Mouse (Mus musculus) liver, postnatal 0 days (tissue): ENCODE measurements around the gene Hist1h3b. TPM values are rescaled to one million over a fixed set of nuclear protein-coding genes. Genes with fewer than 3 reads are reported as not detected.

Experiments
- ATAC-seq: fragments of 200-750 bp; cut with Nextera tagmentation; 2 replicates; pipeline ENCODE4 v1.8.0; 2017; ENCODE audit warnings: mild to moderate bottlenecking, moderate library complexity
- DNase-seq: peaks from one replicate; pipeline ENCODE4 v3.0.0-alpha.2; 2016
- H3K27ac ChIP-seq: fragments of 300-500 bp; sonication (generic); 2 replicates; pipeline ENCODE4 v1.5.1; 2014; ENCODE audit warnings: antibody characterized with exemption, moderate library complexity, mild to moderate bottlenecking, low read depth
- H3K27me3 ChIP-seq: fragments of 300-500 bp; sonication (generic); 2 replicates; pipeline ENCODE4 v1.6.1; 2014; ENCODE audit warnings: low read length, control low read depth, mixed read lengths; ENCODE audit not compliant: insufficient read depth
- H3K36me3 ChIP-seq: fragments of 300-500 bp; sonication (generic); replicated peaks from 2 replicates; pipeline ENCODE4 v1.6.1; 2014; ENCODE audit warnings: mild to moderate bottlenecking, control low read depth, low read length, moderate library complexity, mixed read lengths; ENCODE audit not compliant: insufficient read depth
- H3K4me1 ChIP-seq: fragments of 300-500 bp; sonication (generic); 2 replicates; pipeline ENCODE4 v1.6.1; 2014; ENCODE audit warnings: antibody characterized with exemption, mild to moderate bottlenecking, control low read depth; ENCODE audit not compliant: insufficient read depth
- H3K4me2 ChIP-seq: fragments of 300-500 bp; sonication (generic); 2 replicates; pipeline ENCODE4 v1.6.1; 2014; ENCODE audit warnings: low read depth, mild to moderate bottlenecking, low read length, moderate library complexity, mixed read lengths
- H3K4me3 ChIP-seq: fragments of 300-500 bp; sonication (generic); 2 replicates; pipeline ENCODE4 v1.5.1; 2014; ENCODE audit warnings: low read depth, low read length
- H3K9ac ChIP-seq: fragments of 300-500 bp; sonication (generic); replicated peaks from 2 replicates; pipeline ENCODE4 v1.6.1; 2014; ENCODE audit warnings: mild to moderate bottlenecking, moderate library complexity
- H3K9me3 ChIP-seq: fragments of 300-500 bp; sonication (generic); 2 replicates; pipeline ENCODE4 v1.6.1; 2016; ENCODE audit warnings: mild to moderate bottlenecking, control low read depth, low read length, mixed read lengths
- CTCF ChIP-seq: sonication (generic); IDR thresholded peaks from 2 replicates; pipeline ENCODE4 v1.5.1; 2016; ENCODE audit warnings: antibody characterized with exemption, low read depth
- EP300 ChIP-seq: IDR thresholded peaks from 2 replicates; pipeline ENCODE4 v1.6.1; 2016; ENCODE audit warnings: antibody characterized with exemption, low read depth, mild to moderate bottlenecking
- WGBS: fragments of 180-500 bp; shearing (Covaris S2); extraction: QIAGEN DNeasy Blood & Tissue Kit; methylation state at CpG from one replicate; pipeline ENCODE4 v1.1.7; 2014; ENCODE audit not compliant: insufficient replicate concordance; 5-methylcytosine and 5-hydroxymethylcytosine counted together
- microRNA-seq: library from miRNA; unstranded; fragments of <30 nt; microRNA quantifications from one replicate; pipeline ENCODE4, GENCODE M21; 2016
- polyA plus RNA-seq: library from polyadenylated mRNA; unstranded; fragments of >200 nt; fragmentation: Nextera tagmentation; extraction: Ambion mirVana; gene quantifications from 2 replicates; pipeline ENCODE4 v1.2.1, GENCODE M21; 2015

Gene Hist1h3b
- polyA plus RNA-seq, 1 experiment from 2014 or later = 16.0 TPM

DNA sequence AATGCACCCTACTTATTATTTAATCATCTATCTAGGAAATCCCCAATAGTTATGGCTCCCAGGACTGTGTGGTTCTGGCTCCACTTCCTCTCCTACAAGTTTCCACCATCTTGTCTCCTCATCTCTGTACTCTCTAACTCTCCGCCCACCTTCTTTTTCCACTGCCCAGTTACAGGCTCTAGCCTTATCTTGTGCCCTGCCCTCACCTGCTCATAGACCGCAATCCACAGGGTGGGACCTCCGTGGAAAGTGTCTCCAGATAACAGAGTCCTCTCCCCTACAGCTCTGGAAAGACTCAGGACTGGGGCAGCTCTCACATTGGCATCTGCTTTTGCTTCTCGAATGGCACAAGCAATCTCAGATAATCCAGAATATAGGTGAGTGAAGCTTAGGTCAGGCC is 27.0 kb downstream of the Hist1h3b start:
- Histone ChIP-seq H3K36me3 (no peaks in the 10 kb centered on the region), H3K4me2 (no peak overlapping the region), H3K4me1 (no peaks in the 10 kb centered on the region), H3K27ac (no peak overlapping the region), H3K9ac (no peak overlapping the region), H3K27me3 (no peaks in the 10 kb centered on the region), H3K9me3 (no peaks in the 10 kb centered on the region), H3K4me3 (no peak overlapping the region)
- no peak for TF ChIP-seq EP300
- no peak for TF ChIP-seq CTCF
- no peak for DNase-seq
- WGBS = 55% methylated on average over 4 of the region's 4 CpGs
- no peak for ATAC-seq

DNA sequence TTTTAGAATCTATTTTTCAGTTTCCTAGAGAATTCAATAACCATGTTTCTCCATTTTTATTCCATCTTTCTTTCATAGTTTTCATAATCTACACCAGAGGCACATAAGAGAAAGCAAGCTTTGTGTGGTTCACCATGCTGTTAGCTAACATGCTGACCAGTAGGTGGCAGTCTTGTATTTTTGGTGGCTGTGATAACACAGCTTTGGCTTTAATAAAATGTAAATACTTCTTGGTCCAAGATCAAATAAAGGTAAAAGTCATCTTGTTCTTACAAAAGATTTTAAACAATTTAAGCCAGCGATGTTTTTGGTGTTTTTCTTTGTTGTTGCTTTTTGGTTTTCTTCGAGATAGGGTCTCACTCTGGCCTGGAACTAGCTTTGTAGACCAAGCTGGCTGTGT is 40.5 kb downstream of the Hist1h3b start:
- H3K9ac ChIP-seq = no peak overlapping the region
- no peaks in the 10 kb centered on the region for H3K4me1 ChIP-seq
- no peak for TF ChIP-seq EP300
- TF ChIP-seq CTCF = peak; percentile 92
- H3K27me3 ChIP-seq = no peaks in the 10 kb centered on the region
- H3K4me2 ChIP-seq = no peak overlapping the region
- H3K4me3 ChIP-seq = no peak overlapping the region
- 34% methylated on average over 2 of the region's 2 CpGs for WGBS
- no peaks in the 10 kb centered on the region for H3K9me3 ChIP-seq
- H3K27ac ChIP-seq = no peak overlapping the region
- ATAC-seq (no peak), DNase-seq (peak; percentile 45)
- H3K36me3 ChIP-seq = no peaks in the 10 kb centered on the region

DNA sequence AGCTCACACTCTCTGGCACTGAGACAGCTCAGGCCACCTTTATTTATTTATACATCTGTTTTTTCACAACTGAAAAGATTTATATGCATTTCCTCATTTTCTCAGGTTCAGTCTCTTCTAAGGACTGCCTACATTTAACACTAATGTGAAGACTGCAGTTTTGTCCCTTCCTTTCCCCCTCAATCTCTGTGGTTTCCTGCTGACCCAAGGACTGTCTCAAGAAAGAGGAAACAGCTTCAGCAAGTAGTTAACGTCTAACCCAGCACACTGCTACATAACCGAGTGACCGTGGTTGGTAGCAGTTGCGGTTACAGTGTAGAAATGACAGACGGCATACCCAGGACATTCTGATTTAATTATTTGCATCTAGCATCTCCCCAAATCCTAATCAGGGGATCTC is 47.3 kb downstream of the Hist1h3b start:
- H3K4me2 ChIP-seq = no peak overlapping the region
- H3K9ac ChIP-seq = no peak overlapping the region
- no peak for DNase-seq
- ATAC-seq = 0 out of 2 replicates have a peak, but pooled peaks have one; percentile 21
- H3K27me3 ChIP-seq = no peaks in the 10 kb centered on the region
- H3K4me1 ChIP-seq = peaks cover 10% of the 10 kb centered on the region
- no peak overlapping the region for H3K4me3 ChIP-seq
- no peak overlapping the region for H3K27ac ChIP-seq
- H3K9me3 ChIP-seq = no peaks in the 10 kb centered on the region
- H3K36me3 ChIP-seq = no peaks in the 10 kb centered on the region
- 24% methylated on average over 5 of the region's 5 CpGs for WGBS
- TF ChIP-seq EP300 (no peak), CTCF (no peak)

Small RNA genes lying within 50 kb of the gene (microRNA-seq; reads per million reads assigned to microRNA genes)
- gene Gm44314 (not detected), gene Gm44484 (not detected)

Other genes starting within 250 kb of the Hist1h3b start
- 7.2 and 7.5 TPM in 2 replicates for gene Hist1h4h, start 221.2 kb upstream of the Hist1h3b start, polyA plus RNA-seq
- gene Hist1h2af, start 218.4 kb upstream of the Hist1h3b start, polyA plus RNA-seq = 9.7 and 9.8 TPM in 2 replicates
- 3.7 and 6.3 TPM in 2 replicates for gene Hist1h3g, start 216.8 kb upstream of the Hist1h3b start, polyA plus RNA-seq
- 0.58 and 0.64 TPM in 2 replicates for gene Hist1h2bh, start 208.9 kb upstream of the Hist1h3b start, polyA plus RNA-seq
- 1.3 and 1.5 TPM in 2 replicates for gene Hist1h3f, start 208.2 kb upstream of the Hist1h3b start, polyA plus RNA-seq
- 1.1 and 1.2 TPM in 2 replicates for gene Hist1h4f, start 200.6 kb upstream of the Hist1h3b start, polyA plus RNA-seq
- 0.43 and 0.51 TPM in 2 replicates for gene Hist1h1d, start 199.0 kb upstream of the Hist1h3b start, polyA plus RNA-seq
- 3.6 and 4.6 TPM in 2 replicates for gene Hist1h3e, start 189.9 kb upstream of the Hist1h3b start, polyA plus RNA-seq
- 62.4 and 66.0 TPM in 2 replicates for gene Hist1h2ae, start 181.0 kb upstream of the Hist1h3b start, polyA plus RNA-seq
- 6.1 and 7.8 TPM in 2 replicates for gene Hist1h2bg, start 180.9 kb upstream of the Hist1h3b start, polyA plus RNA-seq
- gene Hist1h2bf, start 178.1 kb upstream of the Hist1h3b start, polyA plus RNA-seq = 2.9 and 5.8 TPM in 2 replicates
- 2.0 and 2.6 TPM in 2 replicates for gene Hist1h2ad, start 177.9 kb upstream of the Hist1h3b start, polyA plus RNA-seq
- 4.7 and 5.8 TPM in 2 replicates for gene Hist1h3d, start 176.5 kb upstream of the Hist1h3b start, polyA plus RNA-seq
- gene Hist1h4d, start 170.7 kb upstream of the Hist1h3b start, polyA plus RNA-seq = 89.1 and 94.3 TPM in 2 replicates
- gene Hist1h2be, start 131.1 kb upstream of the Hist1h3b start, polyA plus RNA-seq = 0.49 and 0.51 TPM in 2 replicates
- gene Hist1h1e, start 129.7 kb upstream of the Hist1h3b start, polyA plus RNA-seq = 13.3 and 16.0 TPM in 2 replicates
- gene Hist1h2ac, start 68.3 kb upstream of the Hist1h3b start, polyA plus RNA-seq = 0.86 and 0.88 TPM in 2 replicates
- 168 and 180 TPM in 2 replicates for gene Hist1h2bc, start 68.1 kb upstream of the Hist1h3b start, polyA plus RNA-seq
- gene Hist1h1t, start 56.5 kb upstream of the Hist1h3b start, polyA plus RNA-seq = not detected in 2 replicates
- 6.2 and 6.5 TPM in 2 replicates for gene Hist1h4c, start 53.8 kb upstream of the Hist1h3b start, polyA plus RNA-seq
- gene Hfe, start 41.4 kb upstream of the Hist1h3b start, polyA plus RNA-seq = 24.0 and 25.1 TPM in 2 replicates
- gene Hist1h1c, start 13.5 kb upstream of the Hist1h3b start, polyA plus RNA-seq = 69.6 and 74.1 TPM in 2 replicates
- gene Hist1h3c, start 6.7 kb upstream of the Hist1h3b start, polyA plus RNA-seq = 2.8 and 3.5 TPM in 2 replicates
- gene Hist1h2bb, start 5.5 kb upstream of the Hist1h3b start, polyA plus RNA-seq = 1.6 and 2.7 TPM in 2 replicates
- gene Hist1h2ab, start 1.1 kb upstream of the Hist1h3b start, polyA plus RNA-seq = 46.5 and 47.4 TPM in 2 replicates
- gene Hist1h4b, start 4.7 kb downstream of the Hist1h3b start, polyA plus RNA-seq = 2.5 and 3.2 TPM in 2 replicates
- gene Hist1h4a, start 9.0 kb downstream of the Hist1h3b start, polyA plus RNA-seq = 0.40 and 0.49 TPM in 2 replicates
- 6.1 and 7.5 TPM in 2 replicates for gene Hist1h3a, start 10.1 kb downstream of the Hist1h3b start, polyA plus RNA-seq
- 2.8 and 4.6 TPM in 2 replicates for gene Hist1h1a, start 11.4 kb downstream of the Hist1h3b start, polyA plus RNA-seq
- not detected in 2 replicates for gene Trim38, start 17.6 kb downstream of the Hist1h3b start, polyA plus RNA-seq
- 37.0 and 39.8 TPM in 2 replicates for gene Slc17a2, start 54.7 kb downstream of the Hist1h3b start, polyA plus RNA-seq
- gene Slc17a3, start 87.2 kb downstream of the Hist1h3b start, polyA plus RNA-seq = 4.8 and 6.0 TPM in 2 replicates
- 1.0 and 1.2 TPM in 2 replicates for gene Slc17a1, start 115.5 kb downstream of the Hist1h3b start, polyA plus RNA-seq
- 1.1 and 2.0 TPM in 2 replicates for gene Slc17a4, start 162.7 kb downstream of the Hist1h3b start, polyA plus RNA-seq
- not detected in 2 replicates for gene Hist1h2ba, start 181.9 kb downstream of the Hist1h3b start, polyA plus RNA-seq
- gene Hist1h2aa, start 182.2 kb downstream of the Hist1h3b start, polyA plus RNA-seq = not detected in 2 replicates
- not detected in 2 replicates for gene Scgn, start 238.9 kb downstream of the Hist1h3b start, polyA plus RNA-seq